Mouse (Mus musculus): ENCODE measurements around the gene Armc3.

The Armc3 gene

DNA sequence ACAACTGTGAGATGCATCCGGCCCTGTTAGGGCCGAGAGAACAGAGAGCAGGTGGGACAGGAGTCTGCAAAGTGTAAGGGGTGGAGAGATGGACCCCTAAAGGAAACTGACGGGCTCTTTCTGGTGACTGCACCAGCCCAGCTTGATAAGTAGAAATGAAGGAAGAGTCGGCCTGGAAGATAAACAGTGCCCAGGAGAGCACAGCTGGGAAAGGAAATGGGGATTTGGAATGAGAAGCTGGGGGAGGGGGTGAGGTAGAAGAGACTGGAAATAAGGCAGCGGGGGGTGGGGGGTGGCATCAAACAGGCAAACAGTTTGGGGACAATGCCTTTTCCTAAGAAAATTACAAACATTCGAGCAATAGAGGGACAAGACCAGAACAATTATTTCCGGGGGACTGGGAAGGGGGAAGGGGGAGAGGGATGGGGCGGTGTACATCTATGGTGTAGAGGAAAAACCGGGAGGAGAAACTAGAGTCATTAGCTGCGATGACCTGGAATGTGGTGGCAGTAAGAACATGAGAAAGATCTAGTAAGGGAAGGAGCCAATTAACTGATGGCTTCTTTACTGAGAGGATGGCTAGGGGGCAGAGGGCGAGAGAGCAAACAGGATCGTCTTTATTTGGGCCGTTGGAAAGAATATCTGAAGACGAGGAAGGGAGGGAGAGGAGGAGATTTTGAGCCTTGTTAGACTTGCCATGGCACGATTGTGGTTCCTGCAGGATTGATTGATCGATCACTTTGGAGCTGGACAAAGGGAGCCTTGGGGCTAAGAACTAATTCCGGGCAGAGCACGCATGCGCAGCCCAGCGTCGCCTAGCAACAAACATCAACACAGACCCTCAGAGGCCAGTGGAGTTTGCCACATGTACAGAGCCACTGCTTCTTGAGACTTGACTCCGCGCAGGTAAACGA lies at the start of gene Armc3:
Gene Armc3 (plus strand): TSS at position 851 of the 914 bp plus-strand sequence.
- in situ Hi-C loops (cut with MboI; ENCODE audit: unreplicated experiment in 2 of 2), result no loop called here

DNA sequence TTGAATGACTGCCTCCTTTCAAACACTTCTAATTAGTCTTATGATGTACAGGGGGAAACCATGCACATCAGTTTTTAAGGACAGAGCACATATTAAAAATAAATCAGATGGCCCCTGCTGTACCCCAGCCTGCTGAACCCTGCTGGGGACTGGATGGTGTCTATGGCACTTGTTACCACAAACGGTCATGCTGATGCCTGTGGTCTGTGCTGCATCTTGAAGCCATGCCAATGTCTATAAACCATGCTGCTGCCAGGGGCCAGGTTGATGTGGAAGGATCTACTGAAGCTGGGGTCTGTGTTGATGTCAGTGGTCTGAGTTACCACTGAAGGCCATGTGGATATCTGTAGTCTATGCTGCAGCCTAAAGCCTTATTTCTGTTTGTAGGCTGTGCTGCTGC lies 46.4 kb upstream of the Armc3 start:
- in situ Hi-C loops (cut with MboI; ENCODE audit: unreplicated experiment in 2 of 2), result loop anchor here in 1 of 2 experiments (10.0 kb wide), 1 partner anchor 278 kb away; no protein-coding TSS in a partner anchor

DNA sequence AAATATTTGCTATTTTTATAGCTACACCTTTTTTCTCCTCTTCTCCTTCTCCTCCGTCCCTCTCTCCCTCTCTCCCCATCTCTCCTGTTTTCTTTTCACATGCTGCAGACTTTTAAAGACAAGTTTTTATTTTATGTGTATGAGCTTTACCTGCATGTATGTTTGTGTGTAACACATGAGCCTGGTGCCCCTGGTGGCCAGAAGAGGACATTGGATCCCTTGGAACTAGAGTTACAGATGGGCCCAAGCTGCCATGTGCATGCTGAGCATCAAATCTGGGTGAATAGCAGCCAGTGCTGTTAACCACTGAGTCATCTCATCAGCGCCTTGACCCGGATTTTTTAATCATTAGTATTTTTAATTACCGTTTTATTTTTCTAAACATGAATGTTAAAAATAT lies 42.9 kb upstream of the Armc3 start:
- in situ Hi-C loops (cut with MboI; ENCODE audit: unreplicated experiment in 2 of 2), result loop anchor here in 1 of 2 experiments (10.0 kb wide), 1 partner anchor 281 kb away; no protein-coding TSS in a partner anchor

DNA sequence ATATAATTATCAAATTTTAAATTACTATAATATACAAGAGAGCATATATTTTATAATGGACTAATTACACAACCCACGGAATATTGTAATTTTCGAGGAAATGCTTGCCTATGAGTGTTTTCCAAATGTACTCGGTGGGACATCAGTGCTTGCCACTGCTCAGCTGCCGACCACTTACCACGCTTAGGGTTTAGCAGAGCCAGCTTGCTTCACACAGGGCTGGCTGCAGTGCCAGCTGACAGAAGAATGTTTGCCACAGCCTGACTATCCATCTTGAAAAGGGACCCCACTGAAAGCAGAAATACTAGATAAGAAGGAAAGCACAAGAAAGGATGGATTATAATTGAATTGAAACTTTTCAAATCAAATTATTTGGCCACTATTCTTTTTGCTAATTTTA lies 39.6 kb upstream of the Armc3 start:
- in situ Hi-C loops (cut with MboI; ENCODE audit: unreplicated experiment in 2 of 2), result loop anchor here in 1 of 2 experiments (10.0 kb wide), 1 partner anchor 285 kb away; no protein-coding TSS in a partner anchor

DNA sequence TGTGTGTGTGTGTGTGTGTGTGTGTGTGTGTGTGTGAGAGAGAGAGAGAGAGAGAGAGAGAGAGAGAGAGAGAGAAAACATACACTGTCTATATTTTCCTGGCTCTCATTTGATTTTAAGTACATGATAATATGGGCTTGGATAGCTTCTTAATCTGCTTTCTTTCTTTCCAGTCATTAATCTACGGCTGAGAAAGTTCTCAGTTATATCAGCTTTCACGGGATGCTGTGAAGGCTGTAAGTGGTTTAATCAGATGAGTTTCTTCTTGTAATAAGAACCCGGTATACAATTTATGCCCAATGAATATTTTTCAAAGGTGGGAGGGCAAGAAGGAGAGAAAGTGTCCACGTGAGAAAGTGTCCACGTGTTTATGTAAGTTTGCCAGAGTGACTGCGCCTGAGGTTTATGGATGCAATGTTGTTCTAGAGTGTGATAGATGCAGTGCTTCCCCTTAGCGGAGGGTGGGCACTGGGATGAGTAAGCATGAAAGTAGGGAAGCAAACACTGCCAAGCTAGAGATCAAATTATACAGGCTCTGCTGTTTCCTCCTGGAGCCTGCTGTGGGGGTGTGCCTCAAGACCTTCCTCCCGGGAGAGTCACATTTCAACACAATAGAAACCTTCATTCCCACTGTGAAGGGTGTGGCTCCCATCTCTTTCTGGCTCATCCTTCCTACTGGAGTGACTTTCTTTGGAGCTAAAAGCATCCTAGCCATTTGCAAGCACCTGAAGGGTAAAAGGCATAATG lies 38.6 kb upstream of the Armc3 start:
- in situ Hi-C loops (cut with MboI; ENCODE audit: unreplicated experiment in 2 of 2), result no loop called here

DNA sequence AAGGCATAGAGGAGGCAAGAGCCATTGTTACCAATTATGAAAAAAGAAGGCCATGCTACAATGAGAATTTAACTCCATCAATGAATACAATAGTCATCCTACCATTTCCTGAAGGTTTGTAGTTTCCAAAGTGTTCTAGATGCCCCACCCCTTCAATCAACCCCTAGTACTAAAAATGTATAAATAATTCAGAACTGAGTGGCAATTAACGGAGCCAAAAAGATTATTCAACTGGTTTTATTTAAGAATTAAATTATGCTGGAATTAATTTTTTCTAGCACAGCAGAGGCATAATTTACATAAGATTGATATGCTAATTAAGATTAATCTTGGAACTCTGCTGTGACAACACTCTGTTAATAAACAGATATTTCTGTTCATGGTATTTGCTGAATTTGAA lies 34.9 kb upstream of the Armc3 start:
- in situ Hi-C loops (cut with MboI; ENCODE audit: unreplicated experiment in 2 of 2), result no loop called here

DNA sequence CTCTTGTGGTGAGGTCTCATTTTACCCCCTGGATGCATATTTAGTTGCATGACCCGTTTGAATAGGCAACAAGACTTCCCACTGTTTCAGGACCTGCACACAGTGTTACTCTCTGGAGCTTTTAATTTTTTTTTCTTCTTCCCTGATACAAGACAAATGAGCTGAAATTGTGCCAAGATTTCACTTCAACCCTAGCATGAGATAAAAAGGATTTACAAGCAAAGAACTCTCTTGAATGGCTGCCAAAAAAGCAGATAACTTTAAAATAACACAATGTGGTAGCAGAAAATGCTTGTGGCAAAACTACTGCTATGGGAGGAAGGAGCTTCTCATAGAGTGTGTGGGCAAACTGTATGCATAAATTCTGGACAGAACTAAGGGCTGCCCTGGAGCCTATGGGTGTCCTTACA lies 22.3 kb upstream of the Armc3 start:
- in situ Hi-C loops (cut with MboI; ENCODE audit: unreplicated experiment in 2 of 2), result no loop called here

DNA sequence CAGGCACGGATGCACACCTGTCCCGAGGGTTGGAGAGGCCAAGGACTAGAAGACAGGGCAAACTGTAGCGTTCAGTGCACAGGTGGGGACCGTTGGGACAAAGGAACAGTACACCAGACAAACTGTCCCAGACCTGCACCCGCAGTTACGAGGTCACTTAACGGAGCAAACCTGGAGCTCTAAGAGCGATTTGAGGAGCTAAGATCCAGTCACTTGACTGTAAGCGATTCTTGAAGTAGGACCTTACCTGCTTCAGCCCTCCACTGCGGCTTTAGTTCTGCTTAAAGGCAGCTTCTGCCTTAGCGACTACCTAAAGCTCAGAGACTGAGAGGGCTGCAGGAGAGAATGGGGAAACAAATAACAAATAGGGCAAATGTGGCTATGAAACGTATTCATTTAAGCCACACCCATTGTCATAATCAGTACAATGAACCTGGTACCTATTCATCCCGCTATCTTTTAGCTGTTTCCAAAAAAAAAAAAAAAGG lies 308 bp downstream of the Armc3 start:
- in situ Hi-C loops (cut with MboI; ENCODE audit: unreplicated experiment in 2 of 2), result no loop called here

DNA sequence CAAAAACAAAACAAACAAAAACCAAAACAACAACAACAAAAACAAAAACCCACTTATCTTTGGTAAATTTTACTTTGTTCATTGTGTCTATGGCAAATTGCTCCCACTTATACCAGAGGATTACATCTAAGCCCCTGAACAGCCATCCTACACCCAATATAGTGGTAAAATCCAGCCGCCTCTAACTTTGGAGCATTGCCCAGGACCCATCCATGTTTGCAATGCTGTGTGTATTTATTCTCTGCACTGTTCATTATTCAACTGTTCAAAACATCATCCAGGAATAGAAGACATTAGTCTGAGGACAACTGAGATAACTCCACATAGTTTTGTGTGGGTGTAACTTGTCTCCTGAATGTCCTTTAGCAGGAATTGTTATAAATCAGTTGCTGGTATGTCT lies 1.0 kb downstream of the Armc3 start:
- in situ Hi-C loops (cut with MboI; ENCODE audit: unreplicated experiment in 2 of 2), result no loop called here

DNA sequence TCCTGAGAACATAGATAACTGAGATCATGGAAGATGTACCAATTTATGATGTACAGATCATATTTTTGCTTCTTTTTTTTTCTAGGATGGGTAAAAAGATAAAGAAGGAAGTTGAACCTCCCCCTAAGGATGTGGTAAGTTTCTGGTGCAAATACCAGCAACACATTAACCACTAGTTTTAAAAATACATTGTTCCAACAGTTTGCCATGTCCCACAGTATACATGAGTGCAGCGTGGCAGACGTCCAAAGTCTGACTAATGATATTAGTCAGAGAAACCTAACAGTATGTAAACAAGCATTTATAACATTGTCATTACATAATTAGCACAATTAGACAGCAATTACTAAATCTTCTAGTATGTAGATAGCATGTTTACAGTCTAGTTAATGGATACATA lies 2.6 kb downstream of the Armc3 start:
- in situ Hi-C loops (cut with MboI; ENCODE audit: unreplicated experiment in 2 of 2), result no loop called here

DNA sequence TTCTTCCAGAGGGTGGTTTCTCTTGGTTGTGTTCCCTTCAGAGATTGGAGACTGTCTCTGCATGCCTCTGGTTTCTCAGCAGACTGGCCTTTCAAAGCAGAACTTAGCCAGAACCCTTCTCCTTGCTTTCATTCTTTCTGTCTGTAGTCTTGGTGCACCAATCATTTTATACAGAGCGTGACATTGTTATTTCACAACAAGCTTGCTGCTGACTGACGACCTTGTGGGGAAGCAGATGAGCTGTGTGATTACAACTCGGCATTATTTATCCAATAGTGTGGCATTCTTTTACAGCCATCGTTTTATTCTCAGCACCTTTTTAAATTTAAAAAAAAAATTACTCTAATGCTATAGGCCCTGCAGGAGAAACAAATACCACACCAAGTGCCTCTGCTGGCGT lies 35.2 kb downstream of the Armc3 start:
- in situ Hi-C loops (cut with MboI; ENCODE audit: unreplicated experiment in 2 of 2), result no loop called here

DNA sequence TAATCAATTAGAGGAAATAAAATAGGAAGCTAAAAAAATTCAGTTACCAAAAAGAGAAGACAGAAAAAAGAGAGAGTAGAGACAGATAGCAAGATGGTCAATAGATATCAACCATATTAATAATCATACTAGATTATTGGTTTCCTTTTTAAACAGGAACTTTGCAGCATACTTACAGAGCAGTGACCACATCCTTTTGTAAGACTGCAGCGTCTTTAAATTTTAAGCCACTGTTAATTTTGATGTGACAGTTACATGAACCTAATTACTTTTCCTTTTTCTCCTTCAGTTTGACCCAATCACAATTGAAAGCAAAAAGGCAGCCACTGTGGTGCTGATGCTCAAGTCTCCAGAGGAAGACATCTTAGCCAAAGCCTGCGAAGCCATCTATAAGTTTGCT lies 36.1 kb downstream of the Armc3 start:
- in situ Hi-C loops (cut with MboI; ENCODE audit: unreplicated experiment in 2 of 2), result no loop called here

DNA sequence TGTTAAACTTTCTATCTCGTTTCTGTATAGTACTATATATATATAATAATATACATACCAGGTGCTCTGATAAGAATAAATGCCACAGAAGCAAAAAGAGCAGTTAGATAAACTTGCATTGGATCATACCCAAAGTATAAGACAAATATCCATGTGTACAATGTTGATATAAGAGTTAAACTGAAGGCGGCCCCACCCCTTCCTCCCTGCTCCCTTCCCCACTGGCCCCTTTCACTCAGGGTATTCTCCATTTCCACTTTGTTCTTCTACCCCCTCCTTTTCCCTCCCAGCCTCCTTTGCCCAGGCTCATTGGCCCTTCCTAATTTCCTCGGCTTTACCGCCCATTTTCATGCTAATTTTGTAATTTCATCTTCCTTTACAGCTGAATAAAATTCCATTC lies 36.5 kb downstream of the Armc3 start:
- in situ Hi-C loops (cut with MboI; ENCODE audit: unreplicated experiment in 2 of 2), result no loop called here

DNA sequence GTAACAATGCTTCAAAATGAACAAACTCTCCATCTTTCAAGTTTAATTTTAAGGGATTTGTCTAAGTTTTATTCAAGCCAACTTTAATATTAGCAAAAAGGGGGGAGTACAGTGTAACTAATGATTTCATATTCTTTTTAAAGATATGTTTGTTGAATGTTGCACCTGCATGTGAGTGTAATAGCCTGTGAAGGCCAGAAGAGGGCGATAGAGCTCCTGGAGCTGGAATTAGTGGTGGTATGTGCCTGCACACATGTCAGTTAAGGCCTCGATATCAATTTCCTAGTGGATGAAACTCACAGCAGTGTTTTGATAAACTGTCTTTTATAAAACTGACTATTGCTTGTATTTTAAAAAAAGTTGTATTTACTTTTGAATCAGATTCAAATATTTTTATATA lies 39.7 kb downstream of the Armc3 start:
- in situ Hi-C loops (cut with MboI; ENCODE audit: unreplicated experiment in 2 of 2), result no loop called here

DNA sequence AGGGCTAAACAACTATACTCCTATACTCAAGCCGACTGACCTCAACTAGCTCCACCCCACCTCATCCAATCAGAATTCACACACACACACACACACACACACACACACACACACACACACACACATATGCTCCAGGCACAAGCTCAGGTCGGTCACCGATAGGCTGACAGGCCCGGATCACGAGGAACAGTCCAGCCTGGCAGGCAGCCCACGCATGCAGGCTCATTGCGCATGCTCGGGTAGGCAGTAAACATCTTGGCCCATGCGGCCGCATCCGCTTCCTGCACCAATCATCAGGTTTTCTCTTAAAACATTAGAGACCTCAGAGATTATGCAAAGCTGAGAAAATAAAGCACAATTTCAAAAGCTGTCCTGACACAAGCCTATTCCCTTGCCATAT lies 50.5 kb downstream of the Armc3 start:
- in situ Hi-C loops (cut with MboI; ENCODE audit: unreplicated experiment in 2 of 2), result no loop called here

DNA sequence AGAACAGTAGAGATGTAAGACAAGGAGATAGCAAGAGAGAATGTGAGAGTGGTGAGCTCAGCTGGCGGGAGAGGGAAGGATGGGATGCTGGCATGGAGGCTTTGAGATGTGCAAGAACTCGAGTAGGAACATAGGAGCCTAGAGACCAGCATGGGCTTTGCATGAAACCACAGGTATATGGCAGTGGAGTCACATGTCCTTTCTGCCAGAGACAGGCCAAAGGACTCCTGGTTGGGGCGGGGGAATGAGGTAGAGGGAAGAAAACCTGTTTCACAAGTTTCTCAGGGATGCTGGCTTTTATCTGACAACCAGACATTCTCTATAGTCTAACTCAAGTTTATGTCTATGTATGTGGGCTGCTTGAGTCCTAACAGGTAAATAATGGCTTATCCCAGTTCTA lies 55.9 kb downstream of the Armc3 start:
- in situ Hi-C loops (cut with MboI; ENCODE audit: unreplicated experiment in 2 of 2), result no loop called here

DNA sequence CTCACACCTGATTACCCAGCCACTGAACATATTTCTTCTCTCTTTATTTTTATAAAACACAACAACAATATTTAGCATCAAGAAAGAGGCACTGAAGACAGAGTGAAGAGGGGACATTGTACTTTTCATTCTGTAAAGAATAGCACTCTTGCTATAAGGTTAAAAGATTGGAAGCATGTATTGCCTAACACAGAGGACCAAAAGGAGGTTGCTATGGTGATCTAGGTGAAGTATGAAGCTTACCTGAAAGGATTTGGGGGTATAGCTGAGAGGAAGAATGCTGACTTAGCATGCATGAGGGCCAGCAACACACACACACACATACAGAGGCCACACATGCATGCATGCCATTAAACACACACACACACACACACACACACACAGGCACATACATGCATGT lies 58.2 kb downstream of the Armc3 start:
- in situ Hi-C loops (cut with MboI; ENCODE audit: unreplicated experiment in 2 of 2), result no loop called here

DNA sequence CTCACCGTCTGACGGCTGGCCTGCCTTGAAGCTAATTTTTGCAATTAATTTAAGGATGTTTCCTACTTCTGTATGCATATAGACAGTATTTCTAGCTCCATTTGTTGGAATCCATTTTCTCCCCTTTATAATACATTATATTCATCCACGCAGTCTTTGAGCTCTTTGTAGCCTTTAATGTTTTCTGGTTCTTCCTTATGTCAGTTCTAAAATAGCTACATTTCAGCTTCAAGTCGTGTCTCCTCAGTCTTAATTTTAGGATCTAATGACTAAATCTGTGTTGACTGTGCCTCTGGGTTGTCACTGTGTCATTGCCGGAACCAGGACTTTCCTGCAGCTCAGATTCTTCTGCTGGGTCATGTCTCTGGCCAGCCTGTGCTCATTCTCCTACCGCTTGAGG lies 61.3 kb downstream of the Armc3 start:
- in situ Hi-C loops (cut with MboI; ENCODE audit: unreplicated experiment in 2 of 2), result no loop called here

DNA sequence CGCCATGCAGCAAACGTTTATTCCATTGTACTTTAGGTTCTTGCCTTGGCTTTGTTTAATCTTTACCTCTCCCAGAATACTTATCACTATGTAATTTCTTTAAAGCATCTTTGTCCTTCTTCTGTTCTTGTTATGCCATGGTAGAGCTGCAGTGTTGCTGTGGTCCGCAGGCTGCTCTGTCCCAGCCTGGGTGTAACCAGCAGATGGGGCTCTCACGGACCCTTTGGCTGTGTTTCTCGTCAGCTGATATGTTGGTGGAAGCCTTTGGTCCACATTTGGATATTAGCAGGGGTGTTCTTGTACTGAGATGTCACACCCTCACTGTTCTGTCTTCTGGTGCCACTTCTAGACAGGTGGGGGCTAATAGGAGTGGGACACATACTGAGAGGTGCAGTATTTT lies 64.3 kb downstream of the Armc3 start:
- in situ Hi-C loops (cut with MboI; ENCODE audit: unreplicated experiment in 2 of 2), result no loop called here

DNA sequence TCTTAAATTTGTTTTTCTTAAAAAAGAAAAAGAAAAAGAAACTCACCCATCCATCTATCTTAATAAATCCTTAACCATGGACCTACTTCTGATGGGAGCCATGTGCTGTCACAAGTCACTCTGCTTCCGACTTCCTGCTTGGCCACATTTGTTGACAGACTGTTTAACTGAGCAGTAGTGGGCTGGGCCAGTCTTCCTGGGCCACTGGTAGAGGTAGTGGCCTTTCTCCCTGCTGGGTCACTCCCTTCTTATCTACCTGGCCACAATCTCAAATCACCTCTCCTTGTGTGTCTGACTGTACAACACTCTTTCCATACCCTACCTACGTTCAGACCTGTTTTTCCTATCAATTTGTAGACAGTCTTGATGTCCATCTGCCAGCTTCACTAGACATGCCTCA lies 66.7 kb downstream of the Armc3 start:
- in situ Hi-C loops (cut with MboI; ENCODE audit: unreplicated experiment in 2 of 2), result no loop called here

DNA sequence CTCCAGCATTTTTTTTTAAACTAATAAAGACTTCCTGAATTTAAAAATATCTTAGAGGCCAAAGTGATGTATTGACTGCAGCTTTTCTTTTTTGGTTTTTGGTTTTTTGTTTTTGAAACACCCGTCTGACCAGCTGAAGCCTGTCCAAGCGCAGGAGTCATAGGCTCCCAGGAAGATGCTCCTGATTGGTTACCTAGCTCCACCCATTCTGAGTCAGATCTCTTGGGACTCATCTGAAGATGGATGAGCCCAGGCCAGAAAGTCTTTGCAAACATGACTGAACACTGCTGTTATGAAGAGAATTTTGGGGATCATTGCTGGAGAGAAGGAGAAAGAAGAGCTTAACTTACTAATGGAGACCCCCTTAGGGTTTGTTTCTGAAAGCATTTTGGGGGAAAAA lies 68.3 kb downstream of the Armc3 start:
- in situ Hi-C loops (cut with MboI; ENCODE audit: unreplicated experiment in 2 of 2), result no loop called here

All from v-Abl transformed pro-B cells (cell line).